Mouse (Mus musculus) ES-E14 (cell line): ENCODE results near the gene Immt.

Experiments used
- CHD2 ChIP-seq: IDR thresholded peaks from 2 replicates; pipeline ENCODE4 v1.6.1; 2014; ENCODE audit warnings: mild to moderate bottlenecking, low read depth, low read length, inconsistent platforms
- HCFC1 ChIP-seq: IDR thresholded peaks from 2 replicates; pipeline ENCODE4 v1.6.1; 2012; ENCODE audit warnings: low read length, inconsistent platforms, borderline replicate concordance; ENCODE audit not compliant: insufficient read depth

DNA sequence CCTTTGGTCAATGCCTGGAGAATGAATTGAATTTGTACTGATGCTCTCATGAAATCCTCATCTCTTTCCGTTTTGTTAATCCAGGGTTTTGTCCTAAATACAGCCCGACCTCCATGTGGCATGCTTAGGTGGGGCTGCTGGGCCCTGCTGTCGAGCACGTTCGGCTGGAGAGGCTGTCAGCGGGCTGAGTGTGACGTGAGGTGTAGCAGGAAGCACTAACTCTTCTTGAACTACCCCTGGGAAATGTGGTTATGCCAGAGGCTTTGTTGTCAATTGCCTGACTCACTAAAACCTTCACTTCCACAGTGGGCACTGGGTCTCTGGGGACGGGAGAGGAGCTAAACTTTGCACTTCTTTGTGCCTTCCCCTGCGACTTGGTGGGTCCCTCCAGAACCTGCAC lies 42.8 kb upstream of the Immt start:
- TF ChIP-seq CHD2 (no peak), HCFC1 (no peak)
